Mouse (Mus musculus): Measurements from ENCODE around the gene Bmp8a. TPM values are rescaled to one million over a fixed set of nuclear protein-coding genes. Genes with fewer than 3 reads are reported as not detected.
"Not testable (repeated sequence)": the region's sequence is repeated elsewhere in the genome, so short reads cannot be mapped to it uniquely, and the experiment has no call there.

Bmp8a gene
- total RNA-seq, 2 experiments from 2014 or later: 0.12 to 0.17 TPM

GRCm38 (mm10) chr4:123331961-123332360, 11.1 kb downstream of the Bmp8a start:
- ATAC-seq (replicated peaks; ENCODE audit: poor library complexity): not testable (repeated sequence)

- no peak for ATAC-seq (replicated peaks; ENCODE audit: poor library complexity)
Measured at GRCm38 (mm10) chr4:123331326-123331725, 11.7 kb downstream of the Bmp8a start.

- ATAC-seq (replicated peaks; ENCODE audit: poor library complexity): no peak
Measured at GRCm38 (mm10) chr4:123328946-123329345, 14.1 kb downstream of the Bmp8a start.

GRCm38 (mm10) chr4:123327630-123328029, 15.4 kb downstream of the Bmp8a start:
- ATAC-seq (replicated peaks; ENCODE audit: poor library complexity): no peak

GRCm38 (mm10) chr4:123326087-123326486, 17.0 kb downstream of the Bmp8a start:
- ATAC-seq (replicated peaks; ENCODE audit: poor library complexity): no peak

GRCm38 (mm10) chr4:123323534-123323933, 19.5 kb downstream of the Bmp8a start, which contains the start of gene Oxct2a:
Oxct2a (minus strand) TSS chr4:123323634.
- ATAC-seq (replicated peaks; ENCODE audit: poor library complexity): 0 out of 2 replicates have a peak, but pooled peaks have one; percentile 7

GRCm38 (mm10) chr4:123322910-123323309, 20.1 kb downstream of the Bmp8a start:
- ATAC-seq (replicated peaks; ENCODE audit: poor library complexity): peak; percentile 38

GRCm38 (mm10) chr4:123314497-123314896, 28.6 kb downstream of the Bmp8a start:
- ATAC-seq (replicated peaks; ENCODE audit: poor library complexity): no peak

GRCm38 (mm10) chr4:123313010-123313409, 30.0 kb downstream of the Bmp8a start:
- peak; percentile 83 for ATAC-seq (replicated peaks; ENCODE audit: poor library complexity)

GRCm38 (mm10) chr4:123311845-123312244, 31.2 kb downstream of the Bmp8a start:
- ATAC-seq (replicated peaks; ENCODE audit: poor library complexity): no peak

GRCm38 (mm10) chr4:123308292-123308691, 34.8 kb downstream of the Bmp8a start:
- no peak for ATAC-seq (replicated peaks; ENCODE audit: poor library complexity)

GRCm38 (mm10) chr4:123306999-123307398, 36.1 kb downstream of the Bmp8a start:
- no peak for ATAC-seq (replicated peaks; ENCODE audit: poor library complexity)

GRCm38 (mm10) chr4:123305789-123306188, 37.3 kb downstream of the Bmp8a start:
- ATAC-seq (replicated peaks; ENCODE audit: poor library complexity): peak; percentile 81

- no peak for ATAC-seq (replicated peaks; ENCODE audit: poor library complexity)
Measured at GRCm38 (mm10) chr4:123298980-123299670, 43.9 kb downstream of the Bmp8a start.

GRCm38 (mm10) chr4:123298226-123298625, 44.8 kb downstream of the Bmp8a start:
- no peak for ATAC-seq (replicated peaks; ENCODE audit: poor library complexity)

GRCm38 (mm10) chr4:123297195-123297960, 45.7 kb downstream of the Bmp8a start:
- no peak for ATAC-seq (replicated peaks; ENCODE audit: poor library complexity)

- 0 out of 2 replicates have a peak, but pooled peaks have one; percentile 4 for ATAC-seq (replicated peaks; ENCODE audit: poor library complexity)
Measured at GRCm38 (mm10) chr4:123296148-123296534, 46.9 kb downstream of the Bmp8a start.

- ATAC-seq (replicated peaks; ENCODE audit: poor library complexity): no peak
Measured at GRCm38 (mm10) chr4:123295516-123296147, 47.4 kb downstream of the Bmp8a start.

GRCm38 (mm10) chr4:123295026-123295425, 48.0 kb downstream of the Bmp8a start:
- ATAC-seq (replicated peaks; ENCODE audit: poor library complexity): not testable (repeated sequence)

GRCm38 (mm10) chr4:123293661-123294443, 49.2 kb downstream of the Bmp8a start:
- no peak for ATAC-seq (replicated peaks; ENCODE audit: poor library complexity)

GRCm38 (mm10) chr4:123292989-123293388, 50.1 kb downstream of the Bmp8a start:
- ATAC-seq (replicated peaks; ENCODE audit: poor library complexity): no peak
